Mouse (Mus musculus) intestine, postnatal 0 days (tissue): Measurements from ENCODE around the gene Fam210b. TPM values are rescaled to one million over a fixed set of nuclear protein-coding genes. Genes with fewer than 3 reads are reported as not detected.

Source experiments
- ATAC-seq: fragments of 200-750 bp; cut with Nextera tagmentation; 2 replicates; pipeline ENCODE4 v1.8.0; 2017; ENCODE audit warnings: mild to moderate bottlenecking, moderate TSS enrichment, moderate library complexity
- H3K27ac ChIP-seq: fragments of 300-500 bp; sonication (generic); 2 replicates; pipeline ENCODE4 v1.5.1; 2014; ENCODE audit warnings: mild to moderate bottlenecking, low read depth, low read length, moderate library complexity
- H3K27me3 ChIP-seq: fragments of 300-500 bp; sonication (generic); replicated peaks from 2 replicates; pipeline ENCODE4 v1.6.1; 2014; ENCODE audit warnings: low read length, mixed read lengths; ENCODE audit not compliant: control insufficient read depth, insufficient read depth
- H3K36me3 ChIP-seq: fragments of 300-500 bp; sonication (generic); 2 replicates; pipeline ENCODE4 v1.6.1; 2014; ENCODE audit warnings: mild to moderate bottlenecking, moderate library complexity; ENCODE audit not compliant: control insufficient read depth, insufficient read depth
- H3K4me1 ChIP-seq: fragments of 300-500 bp; sonication (generic); replicated peaks from 2 replicates; pipeline ENCODE4 v1.6.1; 2014; ENCODE audit warnings: antibody characterized with exemption, low read length, mixed read lengths; ENCODE audit not compliant: control insufficient read depth, insufficient read depth
- H3K4me2 ChIP-seq: fragments of 300-500 bp; sonication (generic); replicated peaks from 2 replicates; pipeline ENCODE4 v1.6.1; 2014; ENCODE audit warnings: low read depth, mild to moderate bottlenecking, moderate library complexity
- H3K4me3 ChIP-seq: fragments of 300-500 bp; sonication (generic); 2 replicates; pipeline ENCODE4 v1.5.1; 2014; ENCODE audit warnings: low read depth, low read length
- H3K9ac ChIP-seq: fragments of 300-500 bp; sonication (generic); 2 replicates; pipeline ENCODE4 v1.6.1; 2014; ENCODE audit warnings: mild to moderate bottlenecking, low read depth, low read length
- H3K9me3 ChIP-seq: fragments of 300-500 bp; sonication (generic); 2 replicates; pipeline ENCODE4 v1.6.1; 2016; ENCODE audit warnings: mixed run types; ENCODE audit not compliant: control insufficient read depth
- CTCF ChIP-seq: sonication (generic); IDR thresholded peaks from 2 replicates; pipeline ENCODE4 v1.5.1; 2016; ENCODE audit warnings: low read depth, mild to moderate bottlenecking, control low read depth, antibody characterized with exemption, moderate library complexity
- WGBS: fragments of 180-500 bp; shearing (Covaris S2); extraction: QIAGEN DNeasy Blood & Tissue Kit; methylation state at CpG from one replicate; pipeline ENCODE4 v1.1.7; 2014; 5-methylcytosine and 5-hydroxymethylcytosine counted together
- polyA plus RNA-seq: library from polyadenylated mRNA; unstranded; fragments of >200 nt; fragmentation: Nextera tagmentation; extraction: Ambion mirVana; gene quantifications from 2 replicates; pipeline ENCODE4 v1.2.1, GENCODE M21; 2015

Gene Fam210b
- polyA plus RNA-seq, 1 experiment from 2014 or later: 11.5 TPM

DNA sequence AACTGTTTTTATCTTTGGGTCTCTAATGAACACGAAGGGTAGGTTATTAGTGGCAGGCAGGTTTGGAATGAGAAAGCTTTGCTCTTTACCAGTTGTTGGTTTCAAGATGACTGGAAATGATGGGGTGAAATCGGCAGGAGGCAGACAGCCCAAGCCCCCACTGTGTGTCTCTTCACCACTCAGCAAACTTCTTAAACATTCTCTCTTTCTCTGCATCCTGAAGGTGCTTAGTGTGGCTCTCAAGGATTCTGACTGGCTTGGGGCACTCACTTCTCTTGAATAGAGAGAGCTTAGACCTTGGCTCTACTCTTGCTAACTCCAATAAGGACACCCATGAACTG lies 48.7 kb downstream of the Fam210b start:
- TF ChIP-seq CTCF: no peak

DNA sequence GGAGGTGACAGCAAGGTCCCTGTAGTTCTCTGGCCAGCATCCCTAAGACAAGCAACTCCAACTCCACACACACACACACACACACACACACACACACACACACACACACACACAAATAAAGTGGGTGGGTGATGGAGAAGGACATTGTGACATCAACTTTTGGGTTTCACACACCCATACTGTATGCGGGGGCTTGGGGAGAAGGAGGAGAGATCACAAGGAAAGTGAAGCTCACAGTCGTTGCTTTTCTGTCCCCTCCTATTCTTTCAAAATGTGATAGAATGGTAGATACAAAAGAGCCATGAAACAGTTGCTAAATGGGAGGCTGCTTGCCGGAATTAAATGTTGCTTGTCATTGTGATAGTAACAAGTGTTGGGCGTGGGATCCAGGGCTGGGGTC lies 49.3 kb downstream of the Fam210b start:
- Histone ChIP-seq H3K27ac (no peak overlapping the region), H3K4me2 (no peak overlapping the region), H3K27me3 (no peaks in the 10 kb centered on the region), H3K9me3 (no peaks in the 10 kb centered on the region), H3K36me3 (no peaks in the 10 kb centered on the region), H3K4me3 (no peak overlapping the region), H3K4me1 (no peaks in the 10 kb centered on the region), H3K9ac (no peak overlapping the region)
- TF ChIP-seq CTCF: no peak
- no peak for ATAC-seq
- 67% methylated on average over 4 of the region's 4 CpGs for WGBS

More for the DNA sequence above, 48.7 kb downstream of the Fam210b start:
- no peak overlapping the region for H3K4me3 ChIP-seq
- no peaks in the 10 kb centered on the region for H3K4me1 ChIP-seq
- 47% methylated on average over 2 of the region's 2 CpGs for WGBS
- no peaks in the 10 kb centered on the region for H3K27me3 ChIP-seq
- no peaks in the 10 kb centered on the region for H3K36me3 ChIP-seq
- no peak overlapping the region for H3K4me2 ChIP-seq
- H3K9ac ChIP-seq: no peak overlapping the region
- ATAC-seq: no peak
- H3K27ac ChIP-seq: no peak overlapping the region
- no peaks in the 10 kb centered on the region for H3K9me3 ChIP-seq

DNA sequence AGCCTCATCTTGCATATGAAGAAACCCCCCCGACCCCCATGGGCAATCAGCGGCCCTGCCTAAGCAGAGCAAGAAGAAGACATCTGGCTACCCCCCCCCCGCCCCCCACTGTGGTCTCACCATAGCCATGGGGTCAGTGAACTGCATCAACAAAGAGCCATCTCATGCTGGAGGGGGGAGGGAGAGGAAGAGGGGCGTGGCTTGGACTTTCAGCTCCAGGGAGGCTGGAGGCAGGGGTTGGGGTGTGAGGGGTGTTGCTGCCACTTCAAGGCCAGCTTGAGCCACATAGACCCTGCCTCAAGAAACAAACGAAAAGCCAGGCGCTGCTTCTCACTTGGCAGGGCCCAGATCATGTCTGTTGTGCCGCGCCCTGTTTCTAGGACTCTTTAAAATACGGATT lies 50.6 kb downstream of the Fam210b start:
- H3K4me1 ChIP-seq: no peaks in the 10 kb centered on the region
- no peak overlapping the region for H3K9ac ChIP-seq
- H3K27ac ChIP-seq: no peak overlapping the region
- H3K9me3 ChIP-seq: no peaks in the 10 kb centered on the region
- H3K4me2 ChIP-seq: no peak overlapping the region
- H3K36me3 ChIP-seq: no peaks in the 10 kb centered on the region
- WGBS: 51% methylated on average over 9 of the region's 9 CpGs
- no peaks in the 10 kb centered on the region for H3K27me3 ChIP-seq
- no peak overlapping the region for H3K4me3 ChIP-seq
- no peak for TF ChIP-seq CTCF
- ATAC-seq: no peak

DNA sequence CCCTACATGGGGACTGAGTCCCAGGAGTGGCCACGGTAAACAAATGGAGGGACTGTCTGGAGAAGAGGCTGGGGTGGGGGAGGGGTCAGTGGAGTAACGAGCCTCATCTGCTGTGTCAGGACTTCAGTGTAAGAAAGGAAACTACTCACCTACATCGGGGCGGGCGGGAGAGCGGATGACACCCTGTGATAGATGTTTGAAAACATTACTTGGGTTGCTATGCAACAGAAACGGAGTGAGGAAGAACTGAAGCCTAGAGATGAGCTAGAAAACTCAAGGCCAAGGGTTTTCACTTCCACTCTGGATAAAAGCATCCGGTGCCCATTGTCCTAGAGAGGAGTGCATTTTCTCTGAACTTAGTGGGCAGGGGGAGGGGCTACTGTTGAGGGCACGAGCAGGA lies 54.5 kb downstream of the Fam210b start:
- WGBS: 33% methylated on average over 9 of the region's 9 CpGs
- Histone ChIP-seq H3K9ac (no peak overlapping the region), H3K27ac (no peak overlapping the region), H3K36me3 (no peaks in the 10 kb centered on the region), H3K9me3 (no peaks in the 10 kb centered on the region), H3K27me3 (no peaks in the 10 kb centered on the region), H3K4me1 (no peaks in the 10 kb centered on the region), H3K4me2 (no peak overlapping the region), H3K4me3 (no peak overlapping the region)
- peak; percentile 13; the same call in 1 of the 2 replicates for ATAC-seq
- TF ChIP-seq CTCF: no peak

GRCm38 (mm10) chr2:172401116-172401825 lies 55.9 kb downstream of the Fam210b start:
- ATAC-seq: no peak
- no peak for TF ChIP-seq CTCF
- Histone ChIP-seq H3K9ac (no peak overlapping the region), H3K9me3 (no peaks in the 10 kb centered on the region), H3K4me3 (no peak overlapping the region), H3K36me3 (no peaks in the 10 kb centered on the region), H3K4me1 (no peaks in the 10 kb centered on the region), H3K27me3 (no peaks in the 10 kb centered on the region), H3K4me2 (no peak overlapping the region), H3K27ac (no peak overlapping the region)
- WGBS: 66% methylated on average over 13 of the region's 13 CpGs

- no peak overlapping the region for H3K4me3 ChIP-seq
- ATAC-seq: no peak
- H3K4me1 ChIP-seq: no peaks in the 10 kb centered on the region
- H3K36me3 ChIP-seq: no peaks in the 10 kb centered on the region
- H3K27ac ChIP-seq: no peak overlapping the region
- no peaks in the 10 kb centered on the region for H3K9me3 ChIP-seq
- H3K9ac ChIP-seq: no peak overlapping the region
- 58% methylated on average over 7 of the region's 7 CpGs for WGBS
- no peak overlapping the region for H3K4me2 ChIP-seq
- no peak for TF ChIP-seq CTCF
- no peaks in the 10 kb centered on the region for H3K27me3 ChIP-seq
Measured at GRCm38 (mm10) chr2:172404239-172404638, 58.9 kb downstream of the Fam210b start.
